Mouse (Mus musculus): ENCODE results near the gene Tubb5. TPM values are rescaled to one million over a fixed set of nuclear protein-coding genes. Genes with fewer than 3 reads are reported as not detected.

Tubb5 gene
- polyA plus RNA-seq (2015; fragmentation: Nextera tagmentation; extraction: Ambion mirVana), result 563 and 593 TPM in 2 replicates

DNA sequence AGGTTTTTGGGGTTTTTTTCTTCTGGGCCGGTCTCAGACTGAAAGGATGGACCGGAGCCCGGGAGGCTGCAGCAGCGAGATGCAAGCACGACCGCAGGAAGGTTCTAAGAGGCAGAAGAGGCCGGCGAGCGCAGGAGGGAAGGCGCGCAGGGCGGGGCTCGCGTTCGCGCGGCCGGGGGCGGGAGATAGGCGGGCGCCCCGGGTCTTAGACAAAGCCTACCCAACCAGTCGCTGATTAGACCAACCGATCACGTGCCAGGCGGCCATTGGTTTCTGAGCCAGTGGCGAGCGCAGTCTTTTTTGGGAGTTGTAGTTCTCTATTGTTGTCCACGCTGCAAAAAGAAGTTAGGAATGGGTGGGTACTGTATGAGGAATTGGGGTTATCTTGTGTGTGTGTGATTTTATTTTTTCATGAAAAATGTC is at the start of gene Tubb5:
Gene Tubb5, minus strand, starts transcription at position 185 of the 423 bp plus-strand sequence.

GRCm38 (mm10) chr17:35879245-35880057 is 41.3 kb upstream of the Tubb5 start, which contains the start of gene Dhx16:
Gene Dhx16 (plus strand): TSS chr17:35879819.

DNA sequence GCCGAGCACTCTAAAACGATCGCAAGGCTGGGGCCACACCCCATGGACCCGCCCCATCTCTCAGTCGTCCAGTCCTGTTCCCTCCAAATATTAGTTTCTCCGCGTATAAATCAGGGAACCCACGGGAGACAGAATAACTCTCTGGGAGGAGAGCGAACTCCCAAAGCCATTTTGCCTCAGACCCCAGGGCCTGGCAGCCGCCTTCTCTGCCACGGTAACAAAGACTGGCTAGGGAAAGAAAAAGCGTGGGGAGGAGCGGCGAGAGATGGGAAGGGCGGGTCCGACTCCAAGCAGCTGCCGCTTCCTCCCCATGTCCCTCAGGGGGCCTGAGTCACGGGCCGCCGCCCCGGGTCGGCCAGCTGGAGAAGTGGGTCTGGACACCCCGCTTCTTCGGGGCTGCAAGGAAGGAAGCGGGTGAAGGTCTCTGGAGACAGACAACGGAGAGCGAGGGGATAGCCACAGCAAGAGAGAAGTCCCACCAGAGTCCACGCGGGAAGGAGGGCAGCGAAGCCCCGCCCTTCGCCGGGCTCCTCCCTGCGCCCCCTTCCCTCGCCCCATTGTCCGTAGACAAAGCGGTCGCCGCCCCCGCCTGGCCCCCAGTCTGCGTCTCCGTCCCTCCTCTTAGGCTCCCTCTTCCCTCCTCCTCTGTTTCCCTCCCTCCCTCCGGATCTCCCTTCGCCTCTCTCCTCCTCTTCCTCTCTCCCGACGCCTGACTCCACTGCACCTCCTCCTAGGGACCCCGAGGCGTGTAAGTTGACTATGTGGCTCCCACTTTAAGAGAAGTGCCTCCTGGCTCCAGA is 27.6 kb upstream of the Tubb5 start, which contains the start of gene Ppp1r18:
Gene Ppp1r18, plus strand, starts transcription at position 113 of the 800 bp plus-strand sequence.

GRCm38 (mm10) chr17:35861198-35861857 is 23.2 kb upstream of the Tubb5 start, which contains the start of gene Nrm:
Gene Nrm (plus strand): TSS chr17:35861318.

GRCm38 (mm10) chr17:35841076-35841950 is 3.2 kb upstream of the Tubb5 start, which contains the start of gene Mdc1:
Gene Mdc1 (plus strand): TSS chr17:35841515.

GRCm38 (mm10) chr17:35822964-35823937 is 14.9 kb downstream of the Tubb5 start, which contains the start of gene Flot1:
Gene Flot1 (plus strand): TSS chr17:35823230.

DNA sequence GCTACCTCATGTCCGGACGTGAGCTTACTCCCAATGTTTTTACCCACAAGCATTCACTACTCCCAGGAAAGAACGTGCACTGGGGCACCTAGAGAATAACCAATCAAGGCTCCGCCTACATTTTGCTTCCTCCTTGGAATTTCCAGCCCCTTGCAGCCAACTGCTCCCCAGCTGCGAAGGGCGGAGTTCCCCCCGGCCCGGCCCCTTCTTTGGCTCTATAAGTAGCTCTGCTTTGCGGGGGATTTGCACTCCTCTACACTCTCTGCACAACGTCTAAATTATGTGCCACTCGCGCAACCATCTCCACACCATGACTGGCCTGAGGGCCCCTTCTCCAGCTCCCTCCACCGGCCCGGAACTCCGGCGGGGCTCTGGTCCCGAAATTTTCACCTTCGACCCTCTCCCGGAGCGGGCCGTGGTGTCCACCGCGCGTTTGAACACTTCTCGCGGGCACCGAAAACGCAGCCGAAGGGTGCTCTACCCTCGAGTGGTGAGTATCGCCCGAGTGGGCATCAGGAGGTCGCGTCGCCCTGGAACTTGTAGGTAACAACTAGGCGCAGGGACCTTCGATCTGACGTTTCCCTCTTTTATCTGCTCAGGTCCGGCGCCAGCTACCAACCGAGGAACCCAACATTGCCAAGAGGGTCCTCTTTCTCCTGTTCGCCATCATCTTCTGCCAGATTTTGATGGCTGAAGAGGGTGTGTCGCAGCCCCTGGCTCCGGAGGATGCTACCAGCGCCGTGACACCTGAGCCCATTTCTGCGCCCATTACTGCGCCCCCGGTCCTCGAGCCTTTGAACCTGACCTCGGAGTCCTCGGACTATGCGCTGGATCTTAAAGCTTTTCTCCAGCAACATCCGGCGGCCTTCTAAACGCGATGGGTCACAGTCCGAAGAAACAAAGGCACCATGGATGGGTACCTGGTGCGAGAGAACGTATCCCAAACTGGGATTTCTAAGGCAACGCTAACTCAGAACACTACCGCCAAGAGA is 16.4 kb downstream of the Tubb5 start, which contains the start of gene Ier3:
Gene Ier3, plus strand, starts transcription at position 246 of the 992 bp plus-strand sequence.

Other genes starting within 250 kb of the Tubb5 start
- gene Sfta2, start 236.8 kb downstream of the Tubb5 start, polyA plus RNA-seq (2015; fragmentation: Nextera tagmentation; extraction: Ambion mirVana), result not detected in 2 replicates
- gene Gm9573, start 211.7 kb downstream of the Tubb5 start, polyA plus RNA-seq (2015; fragmentation: Nextera tagmentation; extraction: Ambion mirVana), result not detected in 2 replicates
- gene Mucl3, start 194.6 kb downstream of the Tubb5 start, polyA plus RNA-seq (2015; fragmentation: Nextera tagmentation; extraction: Ambion mirVana), result 0.07 and 0.12 TPM in 2 replicates
- 7.5 and 7.6 TPM in 2 replicates for gene Vars2, start 170.7 kb downstream of the Tubb5 start, polyA plus RNA-seq (2015; fragmentation: Nextera tagmentation; extraction: Ambion mirVana)
- gene Gtf2h4, start 164.6 kb downstream of the Tubb5 start, polyA plus RNA-seq (2015; fragmentation: Nextera tagmentation; extraction: Ambion mirVana), result 23.5 and 25.8 TPM in 2 replicates
- gene Ddr1, start 133.7 kb downstream of the Tubb5 start, polyA plus RNA-seq (2015; fragmentation: Nextera tagmentation; extraction: Ambion mirVana), result 13.8 and 18.6 TPM in 2 replicates
- gene Ier3, start 16.6 kb downstream of the Tubb5 start, polyA plus RNA-seq (2015; fragmentation: Nextera tagmentation; extraction: Ambion mirVana), result 32.9 and 36.5 TPM in 2 replicates
- 45.6 and 54.3 TPM in 2 replicates for gene Flot1, start 15.1 kb downstream of the Tubb5 start, polyA plus RNA-seq (2015; fragmentation: Nextera tagmentation; extraction: Ambion mirVana)
- gene Mdc1, start 3.2 kb upstream of the Tubb5 start, polyA plus RNA-seq (2015; fragmentation: Nextera tagmentation; extraction: Ambion mirVana), result 6.5 and 7.6 TPM in 2 replicates
- gene Nrm, start 23.0 kb upstream of the Tubb5 start, polyA plus RNA-seq (2015; fragmentation: Nextera tagmentation; extraction: Ambion mirVana), result 38.0 and 41.2 TPM in 2 replicates
- 28.7 and 37.7 TPM in 2 replicates for gene Ppp1r18, start 27.3 kb upstream of the Tubb5 start, polyA plus RNA-seq (2015; fragmentation: Nextera tagmentation; extraction: Ambion mirVana)
- gene Dhx16, start 41.5 kb upstream of the Tubb5 start, polyA plus RNA-seq (2015; fragmentation: Nextera tagmentation; extraction: Ambion mirVana), result 33.5 and 34.1 TPM in 2 replicates
- gene 2310061I04Rik, start 59.1 kb upstream of the Tubb5 start, polyA plus RNA-seq (2015; fragmentation: Nextera tagmentation; extraction: Ambion mirVana), result 16.2 and 16.7 TPM in 2 replicates
- gene Atat1, start 71.8 kb upstream of the Tubb5 start, polyA plus RNA-seq (2015; fragmentation: Nextera tagmentation; extraction: Ambion mirVana), result 9.9 and 11.9 TPM in 2 replicates
- 71.9 and 77.8 TPM in 2 replicates for gene Mrps18b, start 78.1 kb upstream of the Tubb5 start, polyA plus RNA-seq (2015; fragmentation: Nextera tagmentation; extraction: Ambion mirVana)
- 17.4 and 18.4 TPM in 2 replicates for gene Ppp1r10, start 78.1 kb upstream of the Tubb5 start, polyA plus RNA-seq (2015; fragmentation: Nextera tagmentation; extraction: Ambion mirVana)
- 75.9 and 76.2 TPM in 2 replicates for gene Abcf1, start 131.5 kb upstream of the Tubb5 start, polyA plus RNA-seq (2015; fragmentation: Nextera tagmentation; extraction: Ambion mirVana)
- gene Gnl1, start 141.5 kb upstream of the Tubb5 start, polyA plus RNA-seq (2015; fragmentation: Nextera tagmentation; extraction: Ambion mirVana), result 18.4 and 21.0 TPM in 2 replicates
- gene Prr3, start 141.9 kb upstream of the Tubb5 start, polyA plus RNA-seq (2015; fragmentation: Nextera tagmentation; extraction: Ambion mirVana), result 8.6 and 11.4 TPM in 2 replicates
- 9.8 and 11.7 TPM in 2 replicates for gene H2-T24, start 182.3 kb upstream of the Tubb5 start, polyA plus RNA-seq (2015; fragmentation: Nextera tagmentation; extraction: Ambion mirVana)
- 38.3 and 49.1 TPM in 2 replicates for gene H2-T23, start 194.5 kb upstream of the Tubb5 start, polyA plus RNA-seq (2015; fragmentation: Nextera tagmentation; extraction: Ambion mirVana)
- gene H2-T22, start 204.4 kb upstream of the Tubb5 start, polyA plus RNA-seq (2015; fragmentation: Nextera tagmentation; extraction: Ambion mirVana), result 10.0 and 15.3 TPM in 2 replicates
- gene Gm6034, start 204.7 kb upstream of the Tubb5 start, polyA plus RNA-seq (2015; fragmentation: Nextera tagmentation; extraction: Ambion mirVana), result not detected in 2 replicates
- not detected in 2 replicates for gene Gm11127, start 220.1 kb upstream of the Tubb5 start, polyA plus RNA-seq (2015; fragmentation: Nextera tagmentation; extraction: Ambion mirVana)

Data from spleen, postnatal 0 days (tissue).